Mouse (Mus musculus): ENCODE data around the gene Acod1.

Acod1 gene

GRCm38 (mm10) chr14:103046677-103047076 is at the start of gene Acod1:
Acod1 (plus strand) TSS chr14:103046977.
- no peak for ATAC-seq (ENCODE audit: low TSS enrichment)

DNA sequence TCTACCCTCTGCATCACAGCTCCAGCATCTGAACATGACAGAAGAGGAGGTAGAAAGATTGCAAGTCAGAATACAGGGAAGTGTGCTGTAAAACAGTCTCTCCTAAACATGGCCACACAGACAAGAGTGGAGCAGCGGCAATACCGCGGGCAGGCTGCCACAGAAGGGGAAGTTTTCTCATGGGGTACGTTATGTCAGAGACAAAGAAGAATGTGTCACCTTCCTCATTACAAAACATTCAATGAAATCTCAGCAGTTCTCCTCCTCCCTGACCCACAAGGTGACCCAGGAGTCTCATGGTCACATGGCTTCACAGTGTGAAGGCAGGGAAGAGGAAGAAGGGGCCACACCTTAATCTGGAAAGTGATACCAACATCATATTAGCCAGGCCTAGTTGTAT is 39.0 kb upstream of the Acod1 start:
- ATAC-seq (ENCODE audit: low TSS enrichment) = no peak

GRCm38 (mm10) chr14:103011782-103012181 is 35.0 kb upstream of the Acod1 start:
- peak; percentile 81 for ATAC-seq (ENCODE audit: low TSS enrichment)

DNA sequence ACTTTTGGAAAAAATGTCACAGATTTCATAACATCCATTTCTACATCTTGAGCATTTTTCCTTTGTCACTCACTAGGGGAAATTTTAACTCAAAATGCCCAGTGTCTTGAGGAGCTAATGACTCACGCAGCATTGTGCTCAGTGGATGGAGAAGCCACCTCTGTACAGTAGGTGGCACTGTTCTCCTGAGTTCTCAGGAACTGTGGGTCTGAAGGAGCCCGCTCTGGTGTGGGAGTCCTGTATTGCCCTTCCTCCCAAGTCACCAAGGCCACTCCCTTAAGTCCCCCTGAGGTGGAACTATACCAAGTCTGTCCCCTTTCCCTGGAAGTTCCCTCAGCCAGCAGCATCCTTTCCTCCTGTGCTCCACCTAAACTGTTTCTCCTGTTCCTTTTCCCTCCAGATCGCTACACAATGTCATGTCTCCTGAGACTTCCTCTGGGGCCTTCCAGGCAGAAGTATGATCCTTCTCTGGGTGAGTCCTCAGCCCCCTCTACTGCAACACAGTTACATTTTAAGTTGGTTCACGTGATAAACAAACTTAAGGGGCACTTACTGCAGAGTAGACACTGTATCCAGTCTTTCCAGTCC is 34.1 kb upstream of the Acod1 start:
- ATAC-seq (ENCODE audit: low TSS enrichment) = peak; percentile 98

DNA sequence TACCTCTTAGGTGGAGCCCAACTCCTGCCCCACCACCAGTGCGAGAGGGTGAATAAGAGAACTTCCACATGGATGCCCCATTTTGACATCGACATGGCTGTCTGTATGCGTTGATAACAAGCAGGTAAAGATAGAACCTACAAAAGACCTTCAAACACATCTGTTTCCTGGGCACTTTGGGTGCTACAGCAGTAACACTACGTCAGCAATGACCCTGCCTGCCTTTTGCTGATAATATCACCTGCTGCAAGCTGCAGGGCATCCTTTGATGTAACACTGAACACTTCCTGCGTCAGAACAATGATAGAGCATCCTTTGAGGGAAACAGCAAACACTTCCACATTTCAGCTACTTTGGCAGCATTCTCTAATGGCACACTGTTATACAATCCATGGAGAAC is 29.8 kb upstream of the Acod1 start:
- ATAC-seq (ENCODE audit: low TSS enrichment) = no peak

DNA sequence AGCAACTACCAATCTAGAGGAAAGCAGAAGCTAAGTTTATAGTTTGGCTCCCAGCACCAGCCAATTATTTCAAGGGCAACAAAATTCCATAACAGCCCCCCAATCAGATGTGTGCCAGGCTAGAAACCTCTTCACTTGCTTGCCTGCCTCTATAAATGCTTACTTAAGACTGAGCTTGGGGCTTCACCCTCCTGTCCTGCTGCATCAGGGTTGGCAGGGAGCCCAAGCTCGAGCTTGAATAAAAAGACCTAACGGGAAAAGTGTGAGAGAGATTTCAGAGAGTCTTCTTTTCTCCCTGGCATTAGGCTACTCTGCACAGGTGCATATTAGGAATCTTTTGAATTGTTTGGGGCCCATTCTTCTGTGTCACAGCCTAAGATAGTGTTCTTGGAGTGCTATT is 26.7 kb upstream of the Acod1 start:
- ATAC-seq (ENCODE audit: low TSS enrichment) = no peak

DNA sequence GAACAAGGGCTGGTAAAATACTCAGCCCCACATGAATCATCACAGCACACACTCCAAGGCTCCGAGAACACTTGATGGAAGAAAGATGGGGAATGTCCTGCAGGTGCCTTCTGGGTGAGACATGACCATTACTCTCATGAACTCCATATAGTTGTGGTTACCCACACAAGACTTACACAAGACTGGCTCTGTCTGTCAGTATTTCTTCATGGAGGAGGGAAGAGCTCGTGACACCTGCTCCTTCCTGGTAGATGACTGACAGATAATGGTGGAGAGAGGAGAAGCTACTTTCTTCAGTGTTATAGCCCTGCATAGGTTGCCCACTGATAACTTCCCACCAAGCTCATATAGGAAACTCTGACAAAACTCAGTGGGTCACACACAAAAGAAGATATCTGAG is 17.6 kb upstream of the Acod1 start:
- no peak for ATAC-seq (ENCODE audit: low TSS enrichment)

GRCm38 (mm10) chr14:103033271-103033823 is 13.4 kb upstream of the Acod1 start:
- ATAC-seq (ENCODE audit: low TSS enrichment) = no peak; the same call in 1 of the 2 replicates

DNA sequence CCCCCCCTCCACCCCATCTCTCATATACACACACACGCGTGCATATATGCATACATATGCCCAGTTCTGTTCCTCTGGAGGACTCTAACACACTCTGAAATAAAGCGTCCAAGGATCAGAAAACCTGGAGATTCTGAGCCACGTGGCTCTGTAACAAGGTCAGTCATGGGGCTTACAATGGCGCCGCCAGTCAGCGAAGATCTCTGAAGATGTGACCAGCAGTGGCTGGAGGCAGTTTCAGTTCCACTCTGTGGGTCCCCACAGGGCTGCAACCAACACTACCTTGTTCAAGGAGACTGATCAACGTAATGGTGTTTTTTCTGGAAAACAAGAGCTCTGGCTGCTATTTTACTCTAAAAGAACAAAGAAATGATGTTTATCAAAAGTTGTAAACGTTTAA is 12.7 kb upstream of the Acod1 start:
- no peak for ATAC-seq (ENCODE audit: low TSS enrichment)

DNA sequence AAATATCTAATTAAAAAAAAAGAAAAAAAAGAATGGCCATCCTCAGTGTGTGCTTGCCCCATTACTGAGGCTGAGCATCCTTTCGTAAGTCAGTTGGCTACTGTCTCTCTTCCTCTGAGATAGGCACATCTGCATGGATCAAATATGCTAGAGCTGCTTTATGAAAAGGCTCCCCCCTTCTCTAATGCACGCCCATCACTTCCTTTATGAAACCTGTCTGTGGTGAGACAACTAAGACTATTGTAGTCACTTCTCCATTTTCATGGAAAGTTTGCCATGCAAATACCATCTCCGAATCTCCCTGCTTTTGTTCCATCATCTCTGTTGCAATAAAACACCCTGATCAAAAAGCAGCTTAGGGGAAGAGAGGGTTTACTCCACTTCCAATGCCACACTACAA is 9.8 kb upstream of the Acod1 start:
- no peak for ATAC-seq (ENCODE audit: low TSS enrichment)

GRCm38 (mm10) chr14:103048292-103049086 is 1.7 kb downstream of the Acod1 start:
- no peak for ATAC-seq (ENCODE audit: low TSS enrichment)

GRCm38 (mm10) chr14:103051159-103051769 is 4.5 kb downstream of the Acod1 start:
- peak; percentile 98 for ATAC-seq (ENCODE audit: low TSS enrichment)

- ATAC-seq (ENCODE audit: low TSS enrichment) = no peak
Measured at GRCm38 (mm10) chr14:103054731-103055130, 8.0 kb downstream of the Acod1 start.

DNA sequence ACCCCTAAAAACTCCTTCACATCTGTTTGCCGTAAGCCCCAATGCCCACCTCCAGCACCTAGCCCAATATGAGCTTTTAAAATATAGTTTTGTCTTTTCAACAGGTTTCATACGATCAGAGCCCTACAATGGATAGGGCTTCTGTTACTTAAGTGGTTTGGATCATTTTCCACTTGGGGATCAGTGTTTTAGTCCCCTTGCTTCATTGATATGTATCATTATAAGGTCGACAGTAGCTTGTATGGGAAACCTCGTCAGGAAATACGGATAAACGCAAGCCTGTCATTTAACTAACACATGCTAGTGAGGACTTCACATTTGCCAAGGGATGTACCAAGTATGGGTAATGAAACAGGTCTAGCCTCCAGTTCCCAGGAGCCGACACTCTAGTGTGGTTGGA is 9.8 kb downstream of the Acod1 start:
- no peak for ATAC-seq (ENCODE audit: low TSS enrichment)

DNA sequence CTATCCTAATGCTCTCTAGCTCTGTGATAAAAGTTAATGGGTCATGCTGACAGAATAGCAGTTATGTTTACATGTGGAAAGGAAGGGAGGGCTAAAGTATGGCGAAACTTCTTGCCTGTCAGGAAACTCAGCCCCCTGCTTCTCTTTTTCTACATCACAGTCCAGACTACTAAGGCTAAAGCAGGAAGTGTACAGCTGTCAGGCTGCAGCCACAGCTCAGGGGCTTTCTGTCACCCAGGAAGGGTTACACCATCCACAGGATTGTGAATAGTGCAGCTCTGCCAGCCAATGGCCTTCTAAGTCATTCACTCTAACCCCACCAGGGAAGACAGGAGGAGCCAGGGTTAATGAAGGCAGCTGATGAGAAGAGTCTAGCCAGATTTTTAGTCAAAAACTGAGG is 12.2 kb downstream of the Acod1 start:
- no peak; the same call in 1 of the 2 replicates for ATAC-seq (ENCODE audit: low TSS enrichment)

GRCm38 (mm10) chr14:103059495-103059894 is 12.7 kb downstream of the Acod1 start:
- no peak for ATAC-seq (ENCODE audit: low TSS enrichment)

GRCm38 (mm10) chr14:103065294-103066167 is 18.8 kb downstream of the Acod1 start:
- ATAC-seq (ENCODE audit: low TSS enrichment) = peak; percentile 31; the same call in 1 of the 2 replicates

DNA sequence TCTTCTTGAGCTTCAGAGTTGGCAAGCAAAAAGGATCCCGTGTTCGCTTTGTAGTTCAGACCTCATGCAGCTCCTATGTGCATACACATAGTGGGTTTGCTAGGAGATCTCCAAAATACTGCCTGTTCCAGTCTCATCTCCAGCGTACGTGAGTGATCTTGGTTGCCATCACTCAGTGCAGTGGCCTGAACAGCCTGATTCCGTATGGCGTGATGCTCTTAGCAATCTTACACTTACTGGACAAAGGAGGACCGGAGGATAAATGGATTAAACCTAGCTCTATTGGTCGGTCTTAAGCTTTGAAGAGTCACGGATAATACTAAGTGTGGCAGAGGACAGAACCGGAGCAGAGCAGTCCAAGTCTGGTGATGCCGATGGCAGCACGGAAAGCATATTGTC is 22.7 kb downstream of the Acod1 start:
- ATAC-seq (ENCODE audit: low TSS enrichment) = peak; percentile 25

DNA sequence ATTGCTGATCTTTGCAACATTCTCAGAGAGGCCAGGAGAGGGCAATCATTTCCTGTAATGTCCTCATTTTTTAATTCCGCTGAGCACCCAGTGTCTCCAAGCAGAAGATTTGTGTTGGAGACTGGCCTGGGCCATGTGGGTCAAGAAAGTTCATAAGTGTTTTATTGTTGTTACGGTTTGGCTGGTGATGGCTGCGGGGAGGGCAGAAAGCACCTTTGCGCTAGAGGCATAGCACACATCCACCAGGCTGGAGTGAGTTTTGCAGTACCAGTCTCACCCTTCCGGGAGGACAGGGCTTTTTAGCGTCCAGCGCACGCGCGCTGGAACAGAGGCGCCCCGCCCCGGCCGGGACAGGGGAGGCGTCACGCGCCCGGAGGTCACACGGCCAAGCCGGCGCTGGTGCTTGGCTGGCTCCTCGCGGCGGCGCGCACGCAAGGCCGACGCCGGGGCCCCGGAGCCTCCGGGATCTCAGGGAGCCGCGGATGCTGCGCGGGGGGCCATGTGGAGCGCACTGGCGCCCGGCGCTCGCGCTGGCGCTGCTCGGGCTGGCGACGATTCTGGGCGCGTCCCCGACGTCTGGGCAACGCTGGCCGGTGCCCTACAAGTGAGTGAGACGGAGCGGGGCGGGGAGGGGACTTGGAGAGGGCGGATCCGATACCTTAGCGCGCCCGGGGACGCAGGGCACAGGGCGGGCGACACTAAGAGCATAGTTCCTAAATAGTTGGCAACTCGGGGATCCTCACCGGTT is 23.3 kb downstream of the Acod1 start, which contains the start of gene Cln5:
Gene Cln5 (plus strand): TSS at position 353 of the 748 bp plus-strand sequence.
- ATAC-seq (ENCODE audit: low TSS enrichment) = peak; percentile 88

DNA sequence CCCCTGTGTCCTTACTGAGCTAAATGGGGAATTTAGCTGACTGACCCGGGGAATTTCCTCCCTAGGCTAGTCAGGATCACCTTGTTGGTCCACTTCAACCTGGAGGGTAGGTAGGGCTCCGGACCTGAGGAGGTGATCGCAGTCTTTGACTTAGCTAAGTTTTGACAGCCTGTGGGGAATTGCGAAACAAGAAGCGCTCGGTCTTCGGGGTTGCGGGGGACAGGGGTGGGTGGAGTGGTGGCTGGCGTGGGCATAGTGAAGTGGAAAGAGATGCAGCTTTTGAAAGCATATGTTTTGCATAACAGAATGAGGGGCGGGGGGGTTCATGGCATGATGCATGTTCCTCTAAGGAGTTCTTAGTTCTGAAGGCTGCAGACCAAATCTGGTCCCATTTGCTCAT is 24.0 kb downstream of the Acod1 start:
- peak; percentile 8 for ATAC-seq (ENCODE audit: low TSS enrichment)

GRCm38 (mm10) chr14:103071471-103071870 is 24.7 kb downstream of the Acod1 start:
- no peak for ATAC-seq (ENCODE audit: low TSS enrichment)

All from frontal cortex, adult (tissue).